Mouse (Mus musculus) lung, adult 2 months (tissue): ENCODE results near the gene 2610021A01Rik. TPM values are rescaled to one million over a fixed set of nuclear protein-coding genes. Genes with fewer than 3 reads are reported as not detected.
"Not testable (repeated sequence)": the region's sequence is repeated elsewhere in the genome, so short reads cannot be mapped to it uniquely, and the experiment has no call there.

ENCODE experiments used
- DNase-seq: peaks from one replicate; pipeline ENCODE4 v3.0.0; 2022
- H3K4me1 ChIP-seq: fragments of 200-500 bp; 2 replicates; pipeline ENCODE4 v1.6.1; 2011; ENCODE audit warnings: low read length; ENCODE audit not compliant: control insufficient read depth, insufficient read depth
- H3K4me3 ChIP-seq: fragments of 200-500 bp; replicated peaks from 2 replicates; pipeline ENCODE3; 2011; ENCODE audit warnings: low read depth, mild to moderate bottlenecking, control low read depth, low read length; ENCODE audit errors: extremely low read depth
- CTCF ChIP-seq: fragments of 200-500 bp; IDR thresholded peaks from 2 replicates; pipeline ENCODE4 v1.5.1; 2011; ENCODE audit warnings: mild to moderate bottlenecking, low read length, control low read depth; ENCODE audit not compliant: insufficient read depth
- POLR2A ChIP-seq: fragments of 200-500 bp; IDR thresholded peaks from 2 replicates; pipeline ENCODE4 v1.6.1; 2011; ENCODE audit warnings: low read depth, mild to moderate bottlenecking, control low read depth, low read length, borderline replicate concordance; ENCODE audit errors: extremely low read depth
- WGBS: fragments of 180-500 bp; shearing (Covaris S2); methylation state at CpG from one replicate; pipeline ENCODE4 v1.1.7; 2018; 5-methylcytosine and 5-hydroxymethylcytosine counted together
- polyA plus RNA-seq: library from polyadenylated mRNA; depleted of rRNA; stranded (reverse); fragments of >200 nt; gene quantifications from 2 replicates; pipeline ENCODE4 v1.2.3, GENCODE M21; 2012; rRNA removed

The 2610021A01Rik gene
- 1.8 and 4.3 TPM in 2 replicates for polyA plus RNA-seq

DNA sequence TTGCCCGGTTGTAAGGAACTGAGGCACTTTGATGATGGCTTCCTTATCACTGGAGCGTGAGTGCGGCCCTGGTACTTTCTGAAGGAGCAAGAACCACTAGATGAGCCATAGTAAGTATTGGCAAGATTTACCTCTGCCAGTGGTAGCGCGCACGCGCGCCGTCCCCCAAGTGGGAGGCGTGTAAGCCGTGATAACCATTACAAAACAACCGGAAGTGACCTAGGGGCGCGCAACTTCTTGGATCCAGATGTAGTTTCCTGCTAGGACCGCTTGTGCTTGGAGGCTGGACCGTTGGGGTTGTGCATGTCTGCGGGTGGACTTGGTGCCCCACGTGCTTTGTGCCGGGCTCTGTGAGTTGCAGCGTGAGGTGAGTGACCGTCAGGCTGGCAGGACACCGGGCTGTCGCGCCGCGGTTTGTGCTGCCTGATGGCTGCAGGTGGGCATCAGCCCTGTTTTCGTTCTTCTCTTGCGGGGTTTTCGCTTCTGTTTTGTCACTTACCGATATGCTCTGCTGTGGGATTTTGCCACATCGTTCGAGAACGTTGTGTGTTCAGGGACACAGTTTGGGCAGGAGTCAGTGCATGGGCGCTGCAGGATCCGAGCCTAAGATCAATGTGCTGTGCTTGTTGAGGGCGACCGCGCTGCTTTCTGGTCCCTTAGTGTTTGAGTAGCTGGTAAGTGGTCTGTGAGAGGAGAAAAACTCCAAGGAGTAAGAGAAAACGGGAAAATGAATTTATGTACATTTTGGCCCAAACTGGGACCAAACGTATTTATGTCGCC is at the start of gene 2610021A01Rik:
Gene 2610021A01Rik (plus strand): TSS at position 197 of the 780 bp plus-strand sequence.
- TF ChIP-seq POLR2A (0 out of 2 replicates have a peak, but pooled peaks have one; percentile 34), CTCF (no peak)
- under 1% methylated on average over 41 of the region's 41 CpGs for WGBS
- no peaks in the 10 kb centered on the region for H3K4me1 ChIP-seq

GRCm38 (mm10) chr7:41560681-41561080 is 38.3 kb upstream of the 2610021A01Rik start:
- TF ChIP-seq POLR2A = no peak
- no peak for TF ChIP-seq CTCF
- 68% methylated on average over 8 of the region's 8 CpGs for WGBS
- no peak for DNase-seq
- no peaks in the 10 kb centered on the region for H3K4me1 ChIP-seq
- H3K4me3 ChIP-seq = no peak overlapping the region

More for the DNA sequence above, at the start of gene 2610021A01Rik:
- DNase-seq = peak; percentile 84
- H3K4me3 ChIP-seq = peak within 1 kb of the TSS; percentile 63

DNA sequence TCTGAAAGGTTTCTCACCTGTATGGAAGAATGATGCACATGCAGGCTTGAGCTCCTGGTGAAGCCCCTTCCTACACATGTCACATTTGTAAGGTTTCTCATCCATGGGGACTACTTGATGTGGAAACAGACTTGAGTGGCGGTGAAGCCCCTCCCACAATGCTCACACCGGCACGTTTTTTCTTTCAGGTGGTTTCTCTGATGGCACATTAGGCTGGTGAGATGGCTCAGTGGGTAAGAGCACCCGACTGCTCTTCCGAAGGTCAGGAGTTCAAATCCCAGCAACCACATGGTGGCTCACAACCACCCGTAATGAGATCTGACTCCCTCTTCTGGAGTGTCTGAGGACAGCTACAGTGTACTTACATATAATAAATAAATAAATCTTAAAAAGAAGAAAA is 25.5 kb upstream of the 2610021A01Rik start, which contains the start of gene Gm6871:
Gene Gm6871 (minus strand): TSS at position 101 of the 400 bp plus-strand sequence.
- DNase-seq, H3K4me3 ChIP-seq, H3K4me1 ChIP-seq: not testable (repeated sequence)
- 80% methylated on average over 6 of the region's 6 CpGs for WGBS

DNA sequence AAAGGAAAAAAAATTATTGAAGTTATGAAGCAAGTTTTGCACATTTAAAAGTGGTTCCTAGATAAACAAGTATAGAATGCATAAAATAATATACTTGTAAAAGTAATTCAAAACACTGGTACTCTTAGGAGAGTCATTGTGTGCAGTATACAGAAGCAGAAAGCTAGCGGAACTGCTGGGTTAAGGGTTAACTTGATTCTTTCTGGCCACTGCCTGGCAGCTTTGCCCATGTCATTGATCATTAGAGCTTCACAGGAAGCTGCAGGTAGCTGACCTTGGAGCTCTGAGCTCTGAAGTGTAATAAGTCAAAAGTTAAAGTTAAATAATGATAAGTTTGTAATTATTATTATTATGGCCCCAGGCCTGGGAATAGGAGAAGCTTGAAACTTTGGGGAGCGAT is 21.1 kb upstream of the 2610021A01Rik start:
- no peak for TF ChIP-seq POLR2A
- no peak for TF ChIP-seq CTCF
- no peak for DNase-seq
- Histone ChIP-seq H3K4me3 (no peak overlapping the region), H3K4me1 (no peaks in the 10 kb centered on the region)
- WGBS = 91% methylated on average over 2 of the region's 2 CpGs

DNA sequence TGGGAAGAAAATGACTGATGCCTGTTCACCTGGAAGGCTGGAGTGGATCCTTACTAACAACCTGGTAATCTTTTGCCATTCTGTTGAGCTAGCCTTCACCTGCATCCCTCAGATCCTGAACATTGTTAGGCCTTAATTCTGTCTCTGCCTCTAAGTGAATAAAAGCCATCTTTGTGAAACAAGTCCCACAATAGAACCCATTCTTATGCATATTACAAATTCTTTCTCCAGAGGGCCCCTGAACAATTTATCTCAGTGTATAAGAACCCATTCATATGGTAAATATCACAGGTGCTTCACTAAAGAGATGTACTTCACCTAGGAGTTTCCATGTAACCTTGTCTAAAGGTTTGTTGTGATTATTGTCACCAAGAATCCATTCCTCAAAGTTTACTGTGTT is 17.0 kb upstream of the 2610021A01Rik start:
- Histone ChIP-seq H3K4me1 (no peaks in the 10 kb centered on the region), H3K4me3 (no peak overlapping the region)
- no peak for DNase-seq
- no peak for TF ChIP-seq CTCF
- no peak for TF ChIP-seq POLR2A

- not testable (repeated sequence) for H3K4me3 ChIP-seq, DNase-seq, H3K4me1 ChIP-seq
Measured at GRCm38 (mm10) chr7:41587831-41588230, 11.2 kb upstream of the 2610021A01Rik start.

DNA sequence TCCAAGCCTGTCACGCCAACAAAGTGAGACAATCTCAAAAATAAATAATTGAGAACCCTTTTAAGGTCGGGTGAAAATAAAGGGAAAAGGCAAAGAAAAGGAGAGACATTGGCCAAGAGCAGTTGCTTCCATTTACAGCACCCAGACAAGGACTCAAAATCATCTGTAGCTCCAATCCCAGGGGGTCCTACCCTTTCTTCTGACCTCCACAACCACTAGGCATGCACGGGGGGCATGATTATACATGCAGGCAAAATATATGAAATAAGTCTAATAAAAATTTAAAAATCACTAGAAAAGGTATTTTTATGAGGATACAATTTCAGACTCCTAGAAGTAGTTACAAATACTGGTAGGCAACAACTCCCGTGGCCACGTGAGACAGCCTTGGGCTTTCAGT is 415 bp upstream of the 2610021A01Rik start:
- no peak for DNase-seq
- H3K4me1 ChIP-seq = no peaks in the 10 kb centered on the region
- 41% methylated on average over 5 of the region's 5 CpGs for WGBS
- no peak for TF ChIP-seq CTCF
- TF ChIP-seq POLR2A = no peak
- H3K4me3 ChIP-seq = peak overlapping the region; percentile 51

DNA sequence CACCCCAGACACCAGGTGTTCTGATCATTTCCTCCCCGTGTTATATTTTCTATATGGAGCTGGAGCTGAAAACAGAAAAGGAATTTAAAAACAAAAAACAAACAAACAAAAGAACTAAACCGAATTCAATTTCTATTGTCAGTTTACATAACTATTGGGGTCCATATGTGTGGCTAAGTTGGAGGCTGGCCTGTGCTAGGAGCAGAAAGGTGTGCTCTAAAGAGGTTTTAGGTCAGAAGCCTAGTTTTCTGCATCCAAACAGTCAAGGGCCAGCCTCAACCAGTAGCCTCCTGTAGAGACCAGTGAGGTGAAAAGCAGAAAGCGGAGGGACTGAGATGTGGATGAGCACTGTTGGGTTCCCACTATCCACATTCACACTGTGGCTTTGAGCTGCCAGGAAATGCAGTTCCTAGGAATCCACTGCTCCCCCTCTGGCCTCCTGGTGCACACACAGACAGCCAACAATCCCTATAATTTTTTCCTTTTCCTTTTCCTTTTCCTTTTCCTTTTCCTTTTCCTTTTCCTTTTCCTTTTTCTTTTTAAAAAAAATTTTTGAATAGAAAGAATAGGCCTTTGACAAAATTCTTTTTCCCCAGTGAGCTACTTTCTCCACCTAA is 1.0 kb downstream of the 2610021A01Rik start:
- 13% methylated on average over 3 of the region's 3 CpGs for WGBS
- no peaks in the 10 kb centered on the region for H3K4me1 ChIP-seq
- 0 out of 2 replicates have a peak, but pooled peaks have one; percentile 15 for TF ChIP-seq CTCF
- no peak for TF ChIP-seq POLR2A
- no peak for DNase-seq
- H3K4me3 ChIP-seq = peak overlapping the region; percentile 63

DNA sequence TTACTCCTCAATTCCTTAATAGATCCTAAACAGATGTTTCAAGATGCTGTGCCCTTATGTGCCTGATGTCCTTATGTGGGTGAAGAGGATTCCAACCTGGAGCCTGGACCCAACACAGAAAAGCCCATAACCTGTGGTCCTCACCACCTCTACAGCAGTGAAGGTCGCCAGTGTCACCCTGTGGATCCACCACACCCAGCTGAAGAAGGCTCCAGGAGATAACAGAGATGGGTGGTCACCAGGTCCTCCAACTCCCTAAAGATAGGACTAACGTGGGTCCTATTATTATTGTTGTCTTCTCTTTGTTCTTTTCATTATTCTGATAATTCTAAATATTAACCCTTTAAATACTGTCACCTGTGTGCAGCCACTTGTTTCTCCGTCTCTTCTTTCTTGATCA is 12.6 kb downstream of the 2610021A01Rik start:
- Histone ChIP-seq H3K4me1 (no peaks in the 10 kb centered on the region), H3K4me3 (no peak overlapping the region)
- no peak for DNase-seq
- TF ChIP-seq POLR2A (no peak), CTCF (no peak)
- WGBS = 85% methylated on average over 3 of the region's 3 CpGs

- 97% methylated on average over 1 of the region's 1 CpGs for WGBS
- not testable (repeated sequence) for H3K4me1 ChIP-seq
Measured at GRCm38 (mm10) chr7:41616241-41616640, 17.2 kb downstream of the 2610021A01Rik start.

More at GRCm38 (mm10) chr7:41616241-41616640, 17.2 kb downstream of the 2610021A01Rik start:
- DNase-seq, H3K4me3 ChIP-seq: not testable (repeated sequence)
